Mouse (Mus musculus) midbrain, embryonic 16.5 days (tissue): ENCODE results near the gene Nox3. TPM values are rescaled to one million over a fixed set of nuclear protein-coding genes. Genes with fewer than 3 reads are reported as not detected.
A peak's percentile ranks its signal among the peaks of the same experiment; 100 is the strongest.

Experiments
- ATAC-seq: fragments of 200-750 bp; cut with Nextera tagmentation; 2 replicates; pipeline ENCODE4 v1.8.0; 2017; ENCODE audit warnings: moderate TSS enrichment
- H3K27ac ChIP-seq: fragments of 300-500 bp; sonication (generic); 2 replicates; pipeline ENCODE4 v1.5.1; 2014; ENCODE audit warnings: mild to moderate bottlenecking, low read length, mixed read lengths
- H3K27me3 ChIP-seq: fragments of 300-500 bp; sonication (generic); 2 replicates; pipeline ENCODE4 v1.6.1; 2014; ENCODE audit warnings: low read depth, low read length, mixed read lengths; ENCODE audit not compliant: control insufficient read depth, insufficient read depth
- H3K36me3 ChIP-seq: fragments of 300-500 bp; sonication (generic); 2 replicates; pipeline ENCODE4 v1.6.1; 2014; ENCODE audit warnings: mild to moderate bottlenecking, low read length, moderate library complexity, mixed read lengths; ENCODE audit not compliant: control insufficient read depth, insufficient read depth
- H3K4me1 ChIP-seq: fragments of 300-500 bp; sonication (generic); 2 replicates; pipeline ENCODE4 v1.6.1; 2014; ENCODE audit warnings: mild to moderate bottlenecking, low read length, mixed read lengths; ENCODE audit not compliant: control insufficient read depth, insufficient read depth
- H3K4me2 ChIP-seq: fragments of 300-500 bp; sonication (generic); 2 replicates; pipeline ENCODE4 v1.6.1; 2014; ENCODE audit warnings: mild to moderate bottlenecking, low read length, mixed read lengths
- H3K4me3 ChIP-seq: fragments of 300-500 bp; sonication (generic); 2 replicates; pipeline ENCODE4 v1.5.1; 2014; ENCODE audit warnings: low read depth, mild to moderate bottlenecking, low read length, moderate library complexity, mixed read lengths
- H3K9ac ChIP-seq: fragments of 300-500 bp; sonication (generic); 2 replicates; pipeline ENCODE4 v1.6.1; 2014; ENCODE audit warnings: low read depth, low read length, mixed read lengths
- H3K9me3 ChIP-seq: fragments of 300-500 bp; sonication (generic); replicated peaks from 2 replicates; pipeline ENCODE4 v1.6.1; 2014; ENCODE audit warnings: mild to moderate bottlenecking, low read length, mixed read lengths; ENCODE audit not compliant: control insufficient read depth, poor library complexity, severe bottlenecking
- WGBS: fragments of 180-500 bp; shearing (Covaris S2); extraction: QIAGEN DNeasy Blood & Tissue Kit; methylation state at CpG from one replicate; pipeline ENCODE4 v1.1.7; 2014; 5-methylcytosine and 5-hydroxymethylcytosine counted together
- polyA plus RNA-seq: library from polyadenylated mRNA; unstranded; fragments of >200 nt; fragmentation: Nextera tagmentation; extraction: Ambion mirVana; gene quantifications from 2 replicates; pipeline ENCODE4 v1.2.1, GENCODE M21; 2015

Gene Nox3
- polyA plus RNA-seq, 1 experiment from 2014 or later, result not detected

DNA sequence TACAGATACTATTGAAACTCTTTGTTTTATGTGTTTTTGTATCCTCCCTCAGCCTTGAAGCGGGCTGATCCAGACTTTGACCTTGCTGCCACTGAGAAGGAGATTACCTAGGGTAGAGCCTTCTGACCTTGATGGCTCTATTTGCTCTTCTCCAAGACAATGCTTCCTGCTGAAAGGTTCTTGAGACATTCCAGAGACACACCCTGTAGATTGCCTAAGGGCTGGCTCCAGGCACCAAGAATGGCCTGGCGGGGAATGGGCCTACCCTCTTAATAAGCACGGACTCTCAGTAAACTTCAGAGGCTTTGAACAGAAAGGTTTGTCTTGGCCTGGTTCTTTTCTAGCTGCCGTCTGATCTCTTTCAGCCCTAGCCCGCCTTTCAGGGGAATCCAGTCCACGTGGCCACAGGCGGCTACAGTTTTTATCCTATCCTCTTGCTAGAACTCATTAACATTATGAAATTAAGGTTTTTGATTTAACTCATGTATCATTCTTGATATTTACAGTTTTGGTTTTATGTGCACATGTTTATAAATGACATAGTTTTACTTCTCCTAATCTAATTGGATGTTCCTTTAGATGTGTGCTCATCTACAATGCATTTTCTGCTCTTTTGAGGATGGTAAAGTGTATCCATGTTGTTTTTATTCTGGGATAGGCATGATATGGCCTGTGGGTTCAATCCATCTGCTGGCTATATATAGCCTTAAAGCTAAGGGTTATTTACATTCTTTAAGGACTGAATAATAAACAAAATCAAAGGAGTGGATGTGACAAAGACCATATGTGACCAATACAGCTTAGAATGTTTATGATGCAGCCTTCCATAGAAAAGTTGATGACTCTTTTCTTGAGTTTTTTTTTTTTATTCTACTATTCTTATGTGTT is 79.5 kb downstream of the Nox3 start:
- ATAC-seq, result no peak
- Histone ChIP-seq H3K4me3 (no peak overlapping the region), H3K9me3 (no peaks in the 10 kb centered on the region), H3K4me2 (no peak overlapping the region), H3K36me3 (no peaks in the 10 kb centered on the region), H3K9ac (no peak overlapping the region), H3K27me3 (no peaks in the 10 kb centered on the region), H3K27ac (no peak overlapping the region), H3K4me1 (peaks cover 6% of the 10 kb centered on the region)
- 54% methylated on average over 7 of the region's 7 CpGs for WGBS

DNA sequence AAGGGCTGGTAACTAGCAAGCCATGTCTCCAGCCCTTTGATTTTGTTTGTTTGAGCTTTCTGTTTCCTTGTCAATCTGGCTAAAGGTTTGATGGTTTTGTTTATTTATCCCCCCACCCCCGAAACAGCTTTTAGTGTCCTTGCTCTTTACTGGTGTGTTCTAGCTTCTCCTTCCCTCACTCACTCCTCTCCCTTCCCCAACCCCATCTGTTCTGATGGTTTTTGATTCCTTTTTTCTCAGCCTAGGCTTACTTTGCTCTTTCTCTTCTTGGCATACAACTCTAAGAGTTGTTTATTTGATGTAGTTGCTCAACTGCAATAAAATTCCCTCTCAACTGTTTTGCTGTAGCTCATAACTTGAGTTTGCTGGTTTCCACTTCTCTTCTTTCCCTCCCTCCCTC is 80.5 kb downstream of the Nox3 start:
- WGBS, result 82% methylated on average over 1 of the region's 1 CpGs

DNA sequence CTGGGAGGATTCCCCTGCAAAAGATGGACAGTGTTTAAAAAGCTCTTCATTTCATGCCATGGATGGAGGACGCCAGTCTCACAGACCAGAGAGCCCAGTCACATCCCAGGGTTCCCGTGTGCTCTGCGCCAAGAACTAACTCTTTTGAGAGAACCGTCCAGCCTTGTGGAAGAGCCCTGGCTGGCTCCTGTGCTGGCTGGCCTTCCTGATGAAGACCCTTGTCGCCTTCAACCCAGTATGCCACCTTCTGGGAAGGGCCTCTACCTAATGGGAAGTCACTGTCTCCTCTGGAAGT is 84.3 kb downstream of the Nox3 start:
- WGBS, result 83% methylated on average over 5 of the region's 5 CpGs
- Histone ChIP-seq H3K9ac (peak overlapping the region; percentile 68; the same call in 1 of the 2 replicates), H3K27me3 (no peaks in the 10 kb centered on the region), H3K27ac (peak overlapping the region; percentile 89), H3K4me3 (no peak overlapping the region), H3K4me1 (peaks cover 15% of the 10 kb centered on the region), H3K9me3 (no peaks in the 10 kb centered on the region), H3K36me3 (no peaks in the 10 kb centered on the region), H3K4me2 (peak overlapping the region; percentile 62)
- 0 out of 2 replicates have a peak, but pooled peaks have one; percentile 21 for ATAC-seq

More for the DNA sequence above, 80.5 kb downstream of the Nox3 start:
- Histone ChIP-seq H3K4me2 (no peak overlapping the region), H3K27me3 (no peaks in the 10 kb centered on the region), H3K36me3 (no peaks in the 10 kb centered on the region), H3K9me3 (no peaks in the 10 kb centered on the region), H3K4me1 (peaks cover 9% of the 10 kb centered on the region), H3K9ac (no peak overlapping the region), H3K4me3 (no peak overlapping the region), H3K27ac (no peak overlapping the region)
- no peak for ATAC-seq

DNA sequence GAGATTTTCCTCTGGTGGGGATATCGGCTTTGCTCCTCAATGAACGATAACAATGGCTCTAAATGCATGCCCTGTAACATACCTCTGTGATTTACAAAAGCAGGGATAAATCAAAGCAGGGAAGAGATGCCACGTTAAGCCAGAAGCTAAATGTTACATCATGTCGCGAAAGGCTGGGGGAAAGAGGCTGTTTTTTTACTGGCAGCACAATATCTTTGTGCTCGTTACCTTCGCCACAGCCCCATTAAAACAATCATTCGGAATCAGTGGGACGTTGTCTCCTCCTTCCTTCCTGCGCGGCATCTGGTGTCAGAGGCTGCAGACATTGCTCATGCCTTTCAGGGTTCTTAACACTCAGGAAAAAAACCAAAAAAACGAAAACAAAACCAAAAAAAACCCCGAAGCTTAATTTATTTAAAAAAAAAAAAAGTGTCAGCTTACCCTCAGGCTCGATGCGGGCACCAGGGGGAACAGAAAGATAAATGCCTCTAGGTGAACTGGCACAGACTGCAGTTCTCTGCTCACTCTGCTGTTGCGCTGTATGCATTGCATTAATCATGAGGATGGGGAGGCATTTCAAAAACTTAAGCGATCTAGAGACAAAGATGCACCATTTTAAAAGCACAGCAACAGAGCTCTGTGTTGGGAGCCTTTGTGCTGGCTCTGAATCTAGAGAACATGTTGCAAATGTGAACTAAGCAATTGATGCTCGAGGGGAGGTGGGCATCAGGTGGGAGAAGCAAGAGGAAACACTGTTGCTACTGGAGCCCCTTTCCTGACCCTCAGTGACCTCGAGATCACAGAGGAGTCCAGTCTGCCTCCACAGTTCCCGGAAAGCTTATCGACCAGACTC is 84.9 kb downstream of the Nox3 start:
- Histone ChIP-seq H3K4me2 (peak overlapping the region; percentile 62), H3K9ac (peak overlapping the region; percentile 68), H3K36me3 (no peaks in the 10 kb centered on the region), H3K9me3 (no peaks in the 10 kb centered on the region), H3K4me3 (peak overlapping the region; percentile 36), H3K4me1 (peaks cover 15% of the 10 kb centered on the region), H3K27me3 (no peaks in the 10 kb centered on the region), H3K27ac (peak overlapping the region; percentile 89)
- 8% methylated on average over 21 of the region's 21 CpGs for WGBS
- peak; percentile 92 for ATAC-seq

DNA sequence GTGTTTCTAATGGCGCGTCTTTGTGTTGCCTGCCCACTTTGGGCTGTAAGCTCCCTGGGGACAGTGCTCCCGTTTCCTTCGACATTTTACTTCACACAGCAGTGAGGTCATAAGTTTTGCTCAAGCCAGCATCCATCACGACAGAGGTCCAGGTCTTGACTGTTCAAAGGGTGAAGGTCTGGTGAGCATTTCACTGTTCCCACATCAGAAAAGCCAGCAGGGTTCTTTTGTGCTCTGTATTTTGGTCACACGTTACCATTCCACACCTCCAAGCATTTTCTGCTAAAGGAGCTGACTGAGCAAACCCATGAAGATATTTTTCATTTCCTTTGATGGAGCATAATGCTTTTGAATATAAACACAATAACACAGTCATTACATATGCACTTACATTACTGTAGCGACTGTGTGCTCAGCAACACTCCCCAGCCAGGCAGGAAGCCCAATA is 85.7 kb downstream of the Nox3 start:
- H3K4me2 ChIP-seq, result peak overlapping the region; percentile 62
- H3K4me1 ChIP-seq, result peaks cover 15% of the 10 kb centered on the region
- no peaks in the 10 kb centered on the region for H3K9me3 ChIP-seq
- WGBS, result 30% methylated on average over 7 of the region's 7 CpGs
- peak overlapping the region; percentile 89 for H3K27ac ChIP-seq
- H3K9ac ChIP-seq, result peak overlapping the region; percentile 68; the same call in 1 of the 2 replicates
- no peaks in the 10 kb centered on the region for H3K27me3 ChIP-seq
- no peaks in the 10 kb centered on the region for H3K36me3 ChIP-seq
- H3K4me3 ChIP-seq, result peak overlapping the region; percentile 36; the same call in 1 of the 2 replicates
- peak; percentile 44 for ATAC-seq

DNA sequence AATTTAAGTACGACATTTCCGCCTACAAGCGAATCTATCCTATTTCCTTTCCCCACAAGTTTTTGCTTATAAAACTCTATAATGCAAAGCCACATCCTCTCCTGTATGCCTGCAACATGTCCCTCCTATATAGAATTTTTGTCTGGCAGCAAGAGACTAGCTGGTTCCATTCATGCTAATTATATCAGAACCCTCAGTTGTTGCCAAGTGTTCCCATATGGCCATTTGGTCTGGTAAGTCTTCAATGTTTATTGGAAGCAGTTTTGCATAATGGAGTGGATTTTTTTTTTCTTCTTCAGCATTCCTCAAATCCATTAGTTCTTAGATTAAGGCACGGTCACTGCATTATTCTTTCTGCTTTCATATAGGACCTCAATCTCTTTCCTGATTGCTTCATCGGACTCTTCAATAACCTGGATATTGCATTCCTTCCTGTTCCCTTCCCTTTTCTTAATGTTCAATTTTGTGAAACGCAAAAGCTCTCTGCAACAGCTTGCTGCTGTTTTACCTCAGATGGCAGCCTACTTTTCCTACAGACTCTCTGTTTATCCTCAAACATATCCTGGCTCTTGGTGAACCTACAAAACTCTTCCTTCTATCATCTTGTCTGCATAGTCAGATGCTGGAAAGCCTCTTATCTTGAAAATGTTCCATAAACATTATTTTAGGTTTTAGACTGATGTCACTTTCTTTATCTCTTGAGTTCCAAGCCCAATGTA is 92.9 kb downstream of the Nox3 start:
- no peak overlapping the region for H3K9ac ChIP-seq
- H3K36me3 ChIP-seq, result no peaks in the 10 kb centered on the region
- no peaks in the 10 kb centered on the region for H3K27me3 ChIP-seq
- WGBS, result 93% methylated on average over 6 of the region's 6 CpGs
- no peak overlapping the region for H3K27ac ChIP-seq
- H3K4me2 ChIP-seq, result no peak overlapping the region
- H3K4me3 ChIP-seq, result no peak overlapping the region
- H3K4me1 ChIP-seq, result no peaks in the 10 kb centered on the region
- H3K9me3 ChIP-seq, result no peaks in the 10 kb centered on the region
- no peak for ATAC-seq

DNA sequence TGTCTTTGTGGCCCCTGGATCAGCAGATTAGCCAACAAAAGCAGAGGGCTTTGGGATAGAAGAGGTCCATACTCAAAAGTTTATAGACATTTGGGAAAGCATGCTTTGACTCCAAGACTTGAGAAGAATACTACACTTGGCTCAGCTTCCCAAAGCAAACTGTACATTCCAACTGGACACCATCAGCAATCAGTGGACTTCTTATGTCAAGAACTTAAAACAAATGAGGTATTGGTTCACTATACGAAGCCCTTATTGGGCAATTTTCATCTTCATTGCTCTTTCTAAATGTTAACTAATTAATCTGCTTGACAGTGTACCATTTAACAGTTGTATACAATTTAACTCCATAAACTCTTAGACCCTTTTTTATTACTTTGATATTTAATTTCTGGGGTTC is 97.7 kb downstream of the Nox3 start:
- Histone ChIP-seq H3K27ac (no peak overlapping the region), H3K4me1 (no peaks in the 10 kb centered on the region), H3K4me2 (no peak overlapping the region), H3K4me3 (no peak overlapping the region), H3K9me3 (no peaks in the 10 kb centered on the region), H3K27me3 (no peaks in the 10 kb centered on the region), H3K36me3 (no peaks in the 10 kb centered on the region), H3K9ac (no peak overlapping the region)
- WGBS, result 92% methylated on average over 1 of the region's 1 CpGs
- ATAC-seq, result no peak

DNA sequence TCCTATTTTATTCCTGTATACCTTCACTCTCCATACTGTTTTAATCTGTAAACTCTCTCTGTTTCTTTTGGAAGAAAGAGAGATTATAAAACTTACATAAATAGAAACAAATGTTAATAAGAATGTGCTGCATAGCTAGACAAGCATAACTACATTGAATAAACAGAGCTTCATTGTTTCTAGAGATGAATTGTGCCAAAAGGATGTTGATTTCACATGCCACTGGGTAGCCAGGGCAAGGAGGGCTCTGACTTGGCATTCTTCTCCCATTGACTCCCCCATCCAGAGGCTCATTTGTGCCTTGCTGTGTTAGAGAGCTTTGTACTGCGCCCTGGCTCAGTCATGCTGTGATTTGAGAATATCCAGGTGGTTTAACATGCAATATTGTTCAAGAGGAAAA is 98.2 kb downstream of the Nox3 start:
- WGBS, result 56% methylated on average over 1 of the region's 1 CpGs
- no peak for ATAC-seq

More for the DNA sequence above, 98.2 kb downstream of the Nox3 start:
- no peaks in the 10 kb centered on the region for H3K36me3 ChIP-seq
- H3K9me3 ChIP-seq, result no peaks in the 10 kb centered on the region
- H3K27ac ChIP-seq, result no peak overlapping the region
- no peaks in the 10 kb centered on the region for H3K4me1 ChIP-seq
- no peak overlapping the region for H3K4me2 ChIP-seq
- no peaks in the 10 kb centered on the region for H3K27me3 ChIP-seq
- no peak overlapping the region for H3K9ac ChIP-seq
- H3K4me3 ChIP-seq, result no peak overlapping the region
